Mouse (Mus musculus) heart, embryonic 13.5 days (tissue): ENCODE results near the gene Mst1. TPM values are rescaled to one million over a fixed set of nuclear protein-coding genes. Genes with fewer than 3 reads are reported as not detected.

Experiments
- ATAC-seq: fragments of 200-750 bp; cut with Nextera tagmentation; 2 replicates; pipeline ENCODE4 v1.8.0; 2017; ENCODE audit warnings: moderate TSS enrichment; ENCODE audit not compliant: insufficient number of reproducible peaks, low FRiP score, low TSS enrichment; ENCODE audit errors: extremely low read depth
- H3K27ac ChIP-seq: fragments of 300-500 bp; sonication (generic); replicated peaks from 2 replicates; pipeline ENCODE4 v1.5.1; 2015; ENCODE audit warnings: moderate library complexity, mild to moderate bottlenecking, inconsistent platforms
- H3K27me3 ChIP-seq: fragments of 300-500 bp; sonication (generic); replicated peaks from 2 replicates; pipeline ENCODE4 v1.6.1; 2015; ENCODE audit warnings: mild to moderate bottlenecking, inconsistent platforms
- H3K36me3 ChIP-seq: fragments of 300-500 bp; sonication (generic); 2 replicates; pipeline ENCODE4 v1.6.1; 2015; ENCODE audit warnings: mild to moderate bottlenecking, inconsistent platforms
- H3K4me1 ChIP-seq: fragments of 300-500 bp; sonication (generic); 2 replicates; pipeline ENCODE4 v1.6.1; 2015; ENCODE audit warnings: inconsistent platforms
- H3K4me2 ChIP-seq: fragments of 300-500 bp; sonication (generic); 2 replicates; pipeline ENCODE4 v1.6.1; 2015; ENCODE audit warnings: inconsistent platforms, mild to moderate bottlenecking, moderate library complexity
- H3K4me3 ChIP-seq: fragments of 300-500 bp; sonication (generic); 2 replicates; pipeline ENCODE4 v1.5.1; 2015; ENCODE audit warnings: moderate library complexity, mild to moderate bottlenecking, inconsistent platforms
- H3K9ac ChIP-seq: fragments of 300-500 bp; sonication (generic); 2 replicates; pipeline ENCODE4 v1.6.1; 2015; ENCODE audit warnings: inconsistent platforms, mild to moderate bottlenecking, moderate library complexity
- H3K9me3 ChIP-seq: fragments of 300-500 bp; sonication (generic); 2 replicates; pipeline ENCODE4 v1.6.1; 2016; ENCODE audit warnings: inconsistent platforms
- WGBS: fragments of 180-500 bp; shearing (Covaris S2); methylation state at CpG from one replicate; pipeline ENCODE4 v1.1.7; 2015; ENCODE audit warnings: mixed read lengths; 5-methylcytosine and 5-hydroxymethylcytosine counted together
- polyA plus RNA-seq: library from polyadenylated mRNA; unstranded; fragments of >200 nt; fragmentation: Nextera tagmentation; extraction: Ambion mirVana; gene quantifications from 2 replicates; pipeline ENCODE4 v1.2.1, GENCODE M21; 2015

The Mst1 gene
- polyA plus RNA-seq, 1 experiment from 2014 or later: 0.20 TPM

GRCm38 (mm10) chr9:108119891-108120411, 39.7 kb downstream of the Mst1 start:
- Histone ChIP-seq H3K4me2 (peak overlapping the region; percentile 31), H3K9ac (peak overlapping the region; percentile 76), H3K4me1 (peaks cover 19% of the 10 kb centered on the region), H3K27me3 (peaks cover 19% of the 10 kb centered on the region), H3K9me3 (no peaks in the 10 kb centered on the region), H3K4me3 (no peak overlapping the region), H3K36me3 (no peaks in the 10 kb centered on the region), H3K27ac (peak overlapping the region; percentile 85)
- ATAC-seq: peak; percentile 76; the same call in 1 of the 2 replicates
- WGBS: 21% methylated on average over 11 of the region's 11 CpGs

- Histone ChIP-seq H3K9ac (no peak overlapping the region), H3K36me3 (no peaks in the 10 kb centered on the region), H3K27me3 (peaks cover 12% of the 10 kb centered on the region), H3K4me3 (no peak overlapping the region), H3K4me2 (peak overlapping the region; percentile 31; the same call in 1 of the 2 replicates), H3K4me1 (peaks cover 19% of the 10 kb centered on the region), H3K27ac (peak overlapping the region; percentile 85; the same call in 1 of the 2 replicates), H3K9me3 (no peaks in the 10 kb centered on the region)
- 85% methylated on average over 8 of the region's 8 CpGs for WGBS
- ATAC-seq: no peak
Observed at GRCm38 (mm10) chr9:108120671-108121070, 40.4 kb downstream of the Mst1 start.

- H3K9ac ChIP-seq: no peak overlapping the region
- WGBS: 82% methylated on average over 10 of the region's 10 CpGs
- no peak overlapping the region for H3K4me3 ChIP-seq
- H3K36me3 ChIP-seq: no peaks in the 10 kb centered on the region
- H3K4me1 ChIP-seq: peaks cover 19% of the 10 kb centered on the region
- H3K27ac ChIP-seq: no peak overlapping the region
- ATAC-seq: no peak
- H3K4me2 ChIP-seq: no peak overlapping the region
- peaks cover 5% of the 10 kb centered on the region; the same call in 1 of the 2 replicates for H3K27me3 ChIP-seq
- H3K9me3 ChIP-seq: no peaks in the 10 kb centered on the region
Observed at GRCm38 (mm10) chr9:108121170-108121969, 41.1 kb downstream of the Mst1 start.

- H3K27me3 ChIP-seq: peaks cover 15% of the 10 kb centered on the region; the same call in 1 of the 2 replicates
- H3K4me2 ChIP-seq: no peak overlapping the region
- no peak for ATAC-seq
- H3K36me3 ChIP-seq: no peaks in the 10 kb centered on the region
- 74% methylated on average over 4 of the region's 4 CpGs for WGBS
- no peak overlapping the region for H3K4me3 ChIP-seq
- H3K9ac ChIP-seq: no peak overlapping the region
- no peak overlapping the region for H3K27ac ChIP-seq
- peaks cover 28% of the 10 kb centered on the region for H3K4me1 ChIP-seq
- no peaks in the 10 kb centered on the region for H3K9me3 ChIP-seq
Observed at GRCm38 (mm10) chr9:108123916-108124315, 43.7 kb downstream of the Mst1 start.

GRCm38 (mm10) chr9:108125731-108126130, 45.5 kb downstream of the Mst1 start:
- Histone ChIP-seq H3K36me3 (no peaks in the 10 kb centered on the region), H3K4me1 (peaks cover 11% of the 10 kb centered on the region), H3K9me3 (no peaks in the 10 kb centered on the region), H3K4me3 (no peak overlapping the region), H3K9ac (no peak overlapping the region), H3K27ac (no peak overlapping the region), H3K27me3 (peaks cover 28% of the 10 kb centered on the region), H3K4me2 (no peak overlapping the region)
- 88% methylated on average over 8 of the region's 8 CpGs for WGBS
- no peak for ATAC-seq

GRCm38 (mm10) chr9:108126436-108127180, 46.4 kb downstream of the Mst1 start:
- Histone ChIP-seq H3K36me3 (no peaks in the 10 kb centered on the region), H3K9me3 (no peaks in the 10 kb centered on the region), H3K4me3 (no peak overlapping the region), H3K9ac (no peak overlapping the region), H3K27me3 (peaks cover 28% of the 10 kb centered on the region), H3K27ac (no peak overlapping the region), H3K4me1 (peaks cover 9% of the 10 kb centered on the region; the same call in 1 of the 2 replicates), H3K4me2 (no peak overlapping the region)
- ATAC-seq: no peak
- WGBS: 79% methylated on average over 17 of the region's 17 CpGs

GRCm38 (mm10) chr9:108128248-108128647, 48.0 kb downstream of the Mst1 start:
- ATAC-seq: no peak
- 63% methylated on average over 11 of the region's 11 CpGs for WGBS

GRCm38 (mm10) chr9:108129042-108129948, 49.1 kb downstream of the Mst1 start:
- Histone ChIP-seq H3K36me3 (no peaks in the 10 kb centered on the region), H3K27ac (no peak overlapping the region), H3K27me3 (peaks cover 28% of the 10 kb centered on the region), H3K4me2 (no peak overlapping the region), H3K9ac (no peak overlapping the region), H3K4me1 (peaks cover 9% of the 10 kb centered on the region; the same call in 1 of the 2 replicates), H3K4me3 (no peak overlapping the region), H3K9me3 (no peaks in the 10 kb centered on the region)
- WGBS: 73% methylated on average over 13 of the region's 13 CpGs
- ATAC-seq: no peak

More at GRCm38 (mm10) chr9:108128248-108128647, 48.0 kb downstream of the Mst1 start:
- H3K27me3 ChIP-seq: peaks cover 28% of the 10 kb centered on the region
- H3K36me3 ChIP-seq: no peaks in the 10 kb centered on the region
- peaks cover 9% of the 10 kb centered on the region; the same call in 1 of the 2 replicates for H3K4me1 ChIP-seq
- no peak overlapping the region for H3K4me3 ChIP-seq
- H3K9ac ChIP-seq: no peak overlapping the region
- H3K27ac ChIP-seq: no peak overlapping the region
- no peaks in the 10 kb centered on the region for H3K9me3 ChIP-seq
- no peak overlapping the region for H3K4me2 ChIP-seq

GRCm38 (mm10) chr9:108131502-108131901, 51.3 kb downstream of the Mst1 start:
- Histone ChIP-seq H3K9me3 (no peaks in the 10 kb centered on the region), H3K4me3 (no peak overlapping the region), H3K9ac (no peak overlapping the region), H3K27me3 (peaks cover 28% of the 10 kb centered on the region), H3K27ac (no peak overlapping the region), H3K36me3 (no peaks in the 10 kb centered on the region), H3K4me1 (peaks cover 10% of the 10 kb centered on the region), H3K4me2 (no peak overlapping the region)
- WGBS: 82% methylated on average over 5 of the region's 5 CpGs
- no peak for ATAC-seq

GRCm38 (mm10) chr9:108132373-108132772, 52.1 kb downstream of the Mst1 start:
- Histone ChIP-seq H3K9ac (no peak overlapping the region), H3K4me2 (no peak overlapping the region), H3K9me3 (no peaks in the 10 kb centered on the region), H3K4me1 (peaks cover 18% of the 10 kb centered on the region), H3K36me3 (no peaks in the 10 kb centered on the region), H3K27me3 (peaks cover 25% of the 10 kb centered on the region), H3K4me3 (no peak overlapping the region), H3K27ac (no peak overlapping the region)
- no peak for ATAC-seq
- 85% methylated on average over 3 of the region's 3 CpGs for WGBS
